Mouse (Mus musculus) kidney, adult 10 weeks (tissue): ENCODE data around the gene 1110032A03Rik. TPM values are rescaled to one million over a fixed set of nuclear protein-coding genes. Genes with fewer than 3 reads are reported as not detected.

ENCODE experiments used
- polyA plus RNA-seq: library from polyadenylated mRNA; stranded (reverse); fragments of 350-450 nt; fragmentation: Illumina TruSeq; extraction: RNeasy Lipid Tissue Mini Kit (QIAGEN cat#74804); gene quantifications from one replicate; pipeline ENCODE4 v1.2.3, GENCODE M21; 2014; ENCODE audit warnings: low read depth, low replicate concordance

1110032A03Rik gene
- 164 TPM for polyA plus RNA-seq

DNA sequence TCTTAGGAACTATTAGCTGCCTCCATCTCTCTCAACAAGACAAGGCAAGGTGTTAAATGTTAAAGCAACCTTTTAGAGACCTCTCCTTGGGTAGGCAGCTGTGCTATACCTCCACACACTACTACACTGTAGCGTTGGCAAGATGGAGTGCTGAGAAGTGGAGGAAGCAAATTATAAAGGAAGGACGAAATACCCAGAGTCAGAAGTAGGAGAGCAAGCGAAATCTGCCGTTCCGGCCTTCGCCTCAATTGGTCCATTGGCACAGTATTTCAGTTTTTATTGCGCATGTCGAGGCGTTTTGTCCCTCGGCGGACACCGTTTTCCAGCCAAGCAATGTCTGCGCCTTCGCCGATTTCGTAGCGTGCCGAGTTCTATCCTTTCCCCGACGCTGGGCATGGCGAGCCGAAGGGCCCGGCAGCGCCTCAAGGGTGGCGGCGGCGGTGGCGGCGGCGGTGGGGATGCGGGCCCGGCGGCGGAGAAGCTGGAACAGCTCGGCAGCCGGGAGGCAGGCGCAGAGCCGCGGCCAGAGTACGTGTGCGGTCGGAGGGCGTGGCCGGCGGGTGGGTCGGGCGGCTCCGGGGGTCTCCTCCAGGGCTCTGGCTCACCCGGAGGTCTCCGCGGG lies at the start of gene 1110032A03Rik, which contains the start of gene Alg9:
TSS of gene 1110032A03Rik (minus strand) at position 530 of the 622 bp plus-strand sequence.
TSS of gene Alg9 (plus strand) at position 29 of the 622 bp plus-strand sequence.

DNA sequence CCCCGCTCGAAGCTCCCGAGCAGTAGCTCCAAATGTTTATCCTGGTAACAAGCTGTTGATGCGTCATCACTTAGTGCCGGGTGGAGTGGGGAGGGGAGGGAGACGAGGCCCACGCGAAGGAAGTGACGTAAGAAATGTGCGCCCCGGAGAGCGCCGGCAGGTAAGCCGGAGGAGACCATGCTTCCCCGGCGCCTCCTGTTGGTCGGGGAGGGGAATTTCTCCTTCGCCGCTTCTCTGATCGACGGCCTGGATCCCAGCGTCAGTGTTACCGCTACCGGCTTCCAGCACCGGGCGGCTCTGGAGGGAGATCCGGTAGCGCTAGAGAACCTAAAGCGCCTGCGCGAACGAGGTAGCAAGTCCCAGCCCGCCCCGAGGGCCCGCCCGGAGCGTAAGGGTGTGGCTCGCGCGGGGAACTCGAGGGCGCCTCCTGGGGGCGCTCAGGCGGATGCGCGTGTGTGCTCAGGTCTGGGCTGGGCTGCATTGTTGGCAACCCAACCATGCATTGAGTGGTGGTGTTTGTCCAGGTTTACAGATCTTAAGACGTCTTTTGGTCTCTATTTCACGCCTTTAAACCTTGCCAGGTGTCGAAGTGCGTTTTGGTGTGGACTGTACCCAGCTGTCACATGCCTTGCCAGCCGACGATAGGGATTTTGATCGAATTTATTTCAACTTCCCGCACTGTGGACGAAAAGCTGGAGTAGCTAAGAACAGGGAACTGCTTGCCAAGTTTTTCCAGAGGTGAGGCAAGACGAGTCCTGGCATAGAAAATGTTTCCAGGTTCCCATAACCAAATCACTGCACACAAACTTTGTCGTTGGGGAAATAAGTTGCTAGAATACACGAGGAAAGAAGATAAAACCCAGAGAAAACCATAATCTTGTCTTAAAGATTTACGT lies 7.0 kb downstream of the 1110032A03Rik start, which contains the start of gene Fdxacb1:
TSS of gene Fdxacb1 (plus strand) at position 130 of the 896 bp plus-strand sequence.

GRCm38 (mm10) chr9:50752054-50752602 lies 23.2 kb downstream of the 1110032A03Rik start, which contains the start of gene Hspb2:
TSS of gene Hspb2 (minus strand) at chr9:50752354.

GRCm38 (mm10) chr9:50751323-50751722 lies 24.0 kb downstream of the 1110032A03Rik start, which contains the start of gene Cryab:
TSS of gene Cryab (plus strand) at chr9:50751325.

DNA sequence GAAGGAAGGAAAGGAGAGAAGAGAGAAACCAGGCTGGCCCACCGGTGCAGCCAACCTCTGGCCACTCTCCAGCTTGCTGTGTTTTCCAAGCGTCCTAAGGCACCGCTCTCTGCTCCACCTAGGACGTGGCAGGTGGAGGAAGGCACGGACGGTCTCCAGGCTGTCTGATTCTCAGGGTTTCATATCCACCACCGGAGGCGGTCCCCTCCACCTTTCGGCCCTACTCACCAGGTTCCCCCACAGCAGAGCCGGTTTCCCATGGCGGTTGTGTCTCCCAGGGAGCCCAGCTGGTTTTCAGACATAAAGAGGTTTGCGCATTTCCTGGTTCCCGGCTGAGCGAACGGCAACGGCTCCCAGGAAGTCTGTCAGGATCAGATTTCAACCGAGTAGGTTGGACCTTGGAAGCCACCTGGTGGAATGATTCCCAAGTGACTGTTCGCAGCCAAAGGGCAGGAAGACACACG lies 29.1 kb downstream of the 1110032A03Rik start, which contains the start of gene 2310030G06Rik:
TSS of gene 2310030G06Rik (minus strand) at position 323 of the 464 bp plus-strand sequence.

DNA sequence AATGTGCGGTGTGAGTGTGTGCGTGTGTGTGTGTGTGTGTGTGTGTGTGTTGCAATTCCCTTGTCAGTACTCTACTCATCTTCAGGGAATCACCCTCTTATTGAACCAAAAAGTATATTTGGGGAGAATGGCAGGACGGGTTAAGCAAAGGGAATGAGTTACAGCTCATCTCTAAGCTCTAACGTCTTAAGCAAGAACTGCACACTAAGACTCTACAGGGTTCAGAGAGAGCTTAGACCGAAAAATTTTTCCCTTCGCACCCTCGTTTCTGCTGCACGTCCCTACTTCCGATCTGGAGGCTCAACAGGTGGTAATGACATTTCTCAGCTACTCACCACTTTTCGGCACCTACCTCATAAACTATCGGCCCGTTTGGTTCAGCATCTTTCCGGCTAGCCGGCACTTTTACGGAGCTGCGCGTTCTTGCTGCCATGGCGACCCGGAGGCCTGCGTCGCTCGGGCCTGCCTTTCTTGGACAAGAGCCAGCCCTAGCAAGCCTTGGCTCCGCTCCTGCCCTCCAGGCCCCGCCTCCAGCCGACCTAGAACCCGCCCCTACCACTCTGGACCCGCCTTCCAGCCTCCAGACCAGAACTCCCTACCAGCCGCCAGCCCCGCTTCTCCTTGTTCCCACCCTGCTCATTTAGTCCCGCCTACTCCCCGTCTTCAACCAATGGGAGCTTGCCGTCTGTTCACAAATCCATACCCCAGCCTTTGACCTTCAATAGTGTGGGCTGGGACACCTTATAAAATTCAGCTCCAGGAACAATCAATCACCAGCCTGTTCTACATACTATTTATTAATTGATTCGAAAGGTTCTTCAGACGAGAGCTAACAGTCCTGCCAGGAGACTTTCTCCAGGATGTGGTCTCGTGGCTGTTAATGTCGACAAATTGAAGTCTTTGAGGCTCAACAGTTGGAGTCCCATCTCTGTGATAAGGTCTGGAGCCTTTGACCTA lies 36.1 kb downstream of the 1110032A03Rik start, which contains the start of gene Dixdc1:
TSS of gene Dixdc1 (minus strand) at position 604 of the 957 bp plus-strand sequence.

Other genes starting within 250 kb of the 1110032A03Rik start
- 267 TPM for gene Pts, start 246.8 kb downstream of the 1110032A03Rik start, polyA plus RNA-seq
- 9.1 TPM for gene Il18, start 220.7 kb downstream of the 1110032A03Rik start, polyA plus RNA-seq
- 13.1 TPM for gene Bco2, start 220.3 kb downstream of the 1110032A03Rik start, polyA plus RNA-seq
- not detected for gene Tex12, start 214.2 kb downstream of the 1110032A03Rik start, polyA plus RNA-seq
- gene Sdhd, start 171.7 kb downstream of the 1110032A03Rik start, polyA plus RNA-seq: 501 TPM
- gene Timm8b, start 171.6 kb downstream of the 1110032A03Rik start, polyA plus RNA-seq: 186 TPM
- 11.1 TPM for gene Pih1d2, start 158.2 kb downstream of the 1110032A03Rik start, polyA plus RNA-seq
- gene Nkapd1, start 158.1 kb downstream of the 1110032A03Rik start, polyA plus RNA-seq: 70.3 TPM
- 252 TPM for gene Dlat, start 115.7 kb downstream of the 1110032A03Rik start, polyA plus RNA-seq
- gene Dixdc1, start 36.0 kb downstream of the 1110032A03Rik start, polyA plus RNA-seq: 14.0 TPM
- 80.6 TPM for gene 2310030G06Rik, start 29.0 kb downstream of the 1110032A03Rik start, polyA plus RNA-seq
- gene Cryab, start 24.2 kb downstream of the 1110032A03Rik start, polyA plus RNA-seq: 43.4 TPM
- not detected for gene Hspb2, start 23.2 kb downstream of the 1110032A03Rik start, polyA plus RNA-seq
- gene Fdxacb1, start 7.3 kb downstream of the 1110032A03Rik start, polyA plus RNA-seq: 8.9 TPM
- gene Alg9, start 501 bp downstream of the 1110032A03Rik start, polyA plus RNA-seq: 7.4 TPM
- 39.4 TPM for gene Ppp2r1b, start 69.8 kb upstream of the 1110032A03Rik start, polyA plus RNA-seq
- 21.3 TPM for gene Sik2, start 233.6 kb upstream of the 1110032A03Rik start, polyA plus RNA-seq